Mouse (Mus musculus) myocyte (in vitro differentiated cells): ENCODE measurements around the gene Gxylt2.

ENCODE experiments used
- E2F4 ChIP-seq: IDR thresholded peaks from one replicate; pipeline ENCODE4 v1.6.1; 2011; ENCODE audit warnings: mild to moderate bottlenecking, control low read depth, moderate library complexity; ENCODE audit not compliant: insufficient read depth
- MAX ChIP-seq: IDR thresholded peaks from one replicate; pipeline ENCODE4 v1.6.1; 2011; ENCODE audit warnings: low read depth, mild to moderate bottlenecking, control low read depth
- POLR2A ChIP-seq: IDR thresholded peaks from one replicate; pipeline ENCODE4 v1.6.1; 2011; ENCODE audit warnings: low read depth, mild to moderate bottlenecking, control low read depth, moderate library complexity; ENCODE audit not compliant: insufficient read length
- POLR2AphosphoS2 ChIP-seq: IDR thresholded peaks from one replicate; pipeline ENCODE4 v1.6.1; 2011; ENCODE audit warnings: low read depth, control low read depth; ENCODE audit not compliant: insufficient read length
- SRF ChIP-seq: IDR thresholded peaks from one replicate; pipeline ENCODE4 v1.6.1; 2011; ENCODE audit warnings: low read depth; ENCODE audit not compliant: control insufficient read depth, insufficient read length
- TCF12 ChIP-seq: IDR thresholded peaks from one replicate; pipeline ENCODE4 v1.6.1; 2011; ENCODE audit warnings: mild to moderate bottlenecking, control low read depth; ENCODE audit not compliant: poor library complexity, insufficient read depth, severe bottlenecking
- TCF3 ChIP-seq: IDR thresholded peaks from one replicate; pipeline ENCODE4 v1.6.1; 2011; ENCODE audit warnings: low read depth, control low read depth; ENCODE audit not compliant: insufficient read length
- USF1 ChIP-seq: IDR thresholded peaks from one replicate; pipeline ENCODE4 v1.6.1; 2011; ENCODE audit warnings: low read depth, mild to moderate bottlenecking, control low read depth, moderate library complexity

DNA sequence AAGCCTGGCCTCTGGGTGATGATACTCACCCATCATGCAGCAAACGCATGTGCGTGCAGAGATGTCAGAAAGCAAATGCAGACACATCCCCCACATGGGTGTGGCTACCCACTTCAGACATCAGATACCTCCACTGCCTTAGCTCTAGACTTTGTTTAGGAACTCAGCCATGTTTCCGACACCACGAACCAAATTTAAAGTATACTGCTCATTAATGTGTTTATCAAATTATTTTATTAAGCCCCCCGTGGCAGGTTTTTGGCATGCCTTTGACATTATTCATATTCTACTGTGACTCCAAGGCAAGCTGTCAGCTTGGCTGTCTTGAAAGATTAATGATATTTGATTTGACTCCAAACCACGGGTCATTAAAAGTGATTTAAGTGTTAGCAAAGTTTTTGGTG, 15.6 kb downstream of the Gxylt2 start:
- no peak for TF ChIP-seq POLR2A
- no peak for TF ChIP-seq SRF
- TF ChIP-seq TCF3 = no peak
- TF ChIP-seq USF1 = no peak
- TF ChIP-seq POLR2AphosphoS2 = no peak
- TF ChIP-seq E2F4 = no peak
- TF ChIP-seq MAX = peak; percentile 37
- no peak for TF ChIP-seq TCF12
